Mouse (Mus musculus) right cerebral cortex, postnatal 10 days (tissue): ENCODE measurements around the gene Meioc.

Source experiments
- DNase-seq, 2 experiments: peaks; one replicate each; pipeline ENCODE4 v3.0.0; 2021; ENCODE audit warnings: low spot score in 2 of 2

The Meioc gene

DNA sequence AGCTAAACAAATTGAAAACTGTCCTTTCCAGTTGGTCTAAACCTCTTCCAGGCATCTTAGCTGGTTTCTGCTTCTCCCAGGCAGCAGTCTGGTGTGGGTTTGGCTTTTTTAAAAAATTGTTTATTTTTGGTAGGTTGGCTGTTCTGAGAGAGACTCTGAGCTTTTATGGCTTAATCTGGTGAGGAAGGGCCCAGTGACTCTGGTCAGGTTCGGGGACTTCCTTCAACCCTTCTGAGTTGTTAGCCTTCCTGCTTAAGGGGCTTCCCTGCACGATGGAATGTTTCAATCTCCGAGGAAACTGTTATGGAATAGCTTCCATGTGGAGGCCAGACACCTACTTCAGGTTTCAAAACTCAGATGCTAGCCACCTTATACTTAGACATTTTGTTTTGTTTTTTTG is at the start of gene Meioc:
Gene Meioc (plus strand): TSS at position 301 of the 400 bp plus-strand sequence.
- no peak for DNase-seq

DNA sequence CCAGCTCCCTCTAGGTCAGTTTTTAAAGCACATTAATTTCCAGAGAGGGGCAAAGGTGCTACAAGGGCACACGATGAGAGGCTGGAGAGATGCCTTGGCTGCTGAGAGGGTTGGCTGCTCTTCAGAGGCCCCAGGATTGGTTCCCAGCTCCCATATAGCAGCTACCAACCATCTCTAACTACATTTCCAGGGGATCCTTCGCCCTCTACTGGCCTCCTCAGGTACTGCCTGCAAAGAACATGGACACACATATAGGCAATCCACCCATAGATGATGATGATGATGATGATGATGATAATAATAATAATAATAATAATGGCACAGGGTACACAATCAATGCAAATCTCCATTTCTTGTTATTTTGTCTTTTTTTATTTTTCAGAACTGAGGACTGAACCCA is 44.1 kb upstream of the Meioc start:
- no peak for DNase-seq

DNA sequence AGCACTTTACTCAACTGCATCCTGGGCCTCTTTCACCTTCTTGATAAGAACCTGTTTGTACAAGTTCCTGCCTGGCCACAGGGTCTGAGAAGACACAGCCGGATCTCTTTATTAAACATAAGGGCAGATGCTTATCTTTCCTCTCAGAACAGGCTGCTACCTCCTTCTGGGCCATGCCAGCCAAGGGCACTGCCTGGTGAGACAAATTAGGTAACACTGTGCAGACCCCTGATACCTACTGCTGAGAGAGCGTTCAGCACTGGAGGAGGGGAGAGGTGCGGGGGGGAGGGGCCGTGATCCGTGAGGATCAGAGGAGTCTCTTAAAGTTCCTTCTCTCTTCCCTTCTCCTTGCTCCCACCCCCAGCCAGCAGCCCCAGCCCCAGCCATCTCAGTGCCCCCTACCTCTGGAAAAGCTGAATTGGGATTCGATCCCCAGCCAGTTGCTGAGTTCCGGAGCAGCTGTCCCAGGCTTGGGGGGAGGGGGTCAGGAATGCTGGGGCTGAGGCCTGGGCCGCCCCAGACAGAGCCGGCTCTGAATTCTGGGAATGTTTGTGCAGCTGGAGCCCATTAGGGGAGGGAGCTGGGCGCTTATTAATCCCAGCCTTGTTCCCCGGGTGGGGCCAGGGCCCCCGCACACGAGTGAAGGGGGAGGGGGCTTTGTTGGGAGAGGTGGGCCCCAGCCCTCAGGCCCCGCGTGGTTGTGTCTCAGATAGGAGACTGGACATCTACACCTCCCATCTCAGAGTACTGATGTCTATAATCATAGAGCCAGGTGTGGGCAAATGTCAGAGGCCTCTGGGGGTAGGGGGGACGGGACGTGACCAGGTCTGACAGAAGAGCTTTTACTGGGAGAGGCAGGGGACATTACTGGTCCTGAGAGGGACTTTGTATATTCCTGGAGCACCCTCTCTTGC is 39.4 kb upstream of the Meioc start:
- DNase-seq, result peak; percentile 39 to 40

DNA sequence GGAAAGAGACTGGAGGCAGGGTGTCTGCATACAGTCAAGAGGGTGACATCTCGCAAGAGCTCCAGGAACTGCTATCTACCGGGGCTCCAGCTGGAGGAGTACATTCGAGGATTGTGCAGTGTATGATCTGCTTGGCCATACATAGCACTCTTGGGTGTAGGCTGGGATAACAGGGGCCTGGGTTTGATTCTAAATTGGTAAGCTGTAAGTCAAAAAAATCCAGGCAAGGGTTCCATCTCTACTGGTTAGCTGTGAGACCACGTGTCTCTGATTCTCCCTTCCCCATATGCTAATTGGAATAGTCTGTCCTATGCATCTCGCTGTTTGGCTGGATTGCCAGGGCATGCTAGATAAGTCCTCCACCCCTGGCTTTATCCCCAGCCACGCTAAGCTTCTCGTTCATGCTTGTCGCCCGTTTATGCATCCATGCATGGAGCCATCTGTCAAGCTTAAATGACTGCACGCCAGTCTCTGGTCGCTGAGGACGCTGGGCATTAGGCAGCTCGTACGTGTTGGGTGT is 38.6 kb upstream of the Meioc start:
- peak in 1 of 2 experiments; percentile 50 for DNase-seq

DNA sequence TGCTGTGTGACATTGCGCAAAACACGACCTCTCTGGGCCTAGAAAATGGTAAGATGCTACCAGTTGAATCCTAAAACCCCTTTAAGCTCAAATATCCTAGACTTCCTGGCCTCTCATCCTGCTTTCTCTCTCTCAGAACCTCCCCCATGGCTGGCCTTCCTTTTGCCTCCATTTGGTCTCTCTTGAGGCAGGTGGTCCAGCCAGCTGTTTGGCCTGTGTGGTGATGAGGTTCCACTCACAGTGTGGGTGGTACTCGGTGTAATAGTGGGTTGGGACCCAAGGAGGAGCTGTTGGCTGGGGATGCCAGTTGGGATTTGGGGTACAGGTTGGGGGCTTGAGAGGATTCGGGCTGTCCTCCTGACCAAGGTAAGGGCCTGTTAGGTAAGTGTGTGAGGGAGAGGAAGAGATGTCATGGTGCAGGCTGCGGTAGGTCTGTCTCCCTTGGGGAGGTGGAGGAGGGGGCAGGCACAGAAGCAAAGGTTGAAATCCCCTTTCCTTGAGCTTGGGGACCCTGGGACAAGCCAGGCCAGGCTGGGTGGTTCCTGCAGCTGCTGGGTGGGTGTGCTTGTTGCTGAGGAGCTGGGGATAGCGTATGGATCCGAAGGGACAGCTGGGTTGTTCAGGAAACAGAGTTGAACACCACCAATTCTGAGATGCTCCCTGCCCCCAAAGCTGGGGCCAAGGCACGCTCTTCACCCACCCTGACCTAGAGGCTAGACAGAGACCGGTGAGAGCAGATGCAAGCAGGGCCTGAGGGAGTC is 36.2 kb upstream of the Meioc start:
- DNase-seq, result no peak

DNA sequence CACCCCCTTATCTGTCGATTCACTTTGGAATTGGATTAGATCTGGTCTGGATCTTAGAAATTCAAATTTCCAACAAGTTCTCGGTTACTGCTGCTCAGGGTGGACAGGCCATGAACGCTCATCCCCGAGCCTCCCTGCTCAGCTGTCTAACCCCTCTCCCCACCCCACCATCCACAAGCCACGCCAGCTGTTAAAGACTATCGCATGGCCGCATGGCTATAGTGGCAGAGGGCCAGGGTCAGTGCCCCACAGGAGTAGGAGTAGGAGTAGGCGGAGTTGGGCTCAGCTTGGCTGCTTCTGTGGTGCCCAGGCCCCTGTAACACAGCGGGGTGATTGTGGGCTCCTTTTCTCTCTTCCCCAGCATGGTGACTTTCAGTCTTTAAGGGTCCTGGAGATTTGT is 35.0 kb upstream of the Meioc start:
- DNase-seq, result no peak

DNA sequence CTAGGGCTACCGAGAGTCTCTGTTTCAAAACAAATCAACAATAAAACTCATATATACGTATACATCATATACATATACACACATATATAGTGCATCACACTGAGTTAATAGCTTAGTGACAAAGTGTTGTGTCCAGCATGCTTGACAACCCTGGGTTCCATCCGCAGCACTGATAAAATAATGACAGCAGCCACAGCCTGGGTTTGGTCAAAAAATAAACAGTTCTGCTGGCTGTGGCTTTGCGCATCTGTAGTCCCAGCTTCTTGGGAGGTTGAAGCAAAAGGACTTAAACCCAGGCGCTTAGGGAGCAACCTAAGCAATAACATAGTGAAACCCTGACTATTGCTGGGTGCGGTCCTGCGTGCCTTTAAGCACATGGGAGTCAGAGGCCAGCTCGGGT is 34.1 kb upstream of the Meioc start:
- DNase-seq, result no peak

DNA sequence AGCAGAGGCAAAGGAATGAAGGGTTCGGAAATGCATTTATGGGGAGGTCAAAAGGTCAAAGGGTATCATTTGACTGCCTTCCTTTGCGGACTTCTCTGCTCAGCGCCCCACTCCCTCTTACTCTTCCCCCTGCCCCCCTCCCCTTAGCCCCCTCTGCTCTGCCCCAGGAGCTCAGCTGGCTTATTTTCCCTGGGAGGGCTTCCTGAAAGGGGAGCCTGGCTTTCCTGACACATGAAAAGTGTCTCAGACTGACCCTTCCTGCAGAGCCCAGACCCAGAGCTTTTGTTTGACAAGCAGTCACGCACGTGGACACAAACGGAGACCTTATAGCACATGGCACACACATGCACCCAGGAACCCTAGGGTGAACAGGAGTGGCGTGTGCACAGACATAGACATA is 32.8 kb upstream of the Meioc start:
- no peak for DNase-seq

DNA sequence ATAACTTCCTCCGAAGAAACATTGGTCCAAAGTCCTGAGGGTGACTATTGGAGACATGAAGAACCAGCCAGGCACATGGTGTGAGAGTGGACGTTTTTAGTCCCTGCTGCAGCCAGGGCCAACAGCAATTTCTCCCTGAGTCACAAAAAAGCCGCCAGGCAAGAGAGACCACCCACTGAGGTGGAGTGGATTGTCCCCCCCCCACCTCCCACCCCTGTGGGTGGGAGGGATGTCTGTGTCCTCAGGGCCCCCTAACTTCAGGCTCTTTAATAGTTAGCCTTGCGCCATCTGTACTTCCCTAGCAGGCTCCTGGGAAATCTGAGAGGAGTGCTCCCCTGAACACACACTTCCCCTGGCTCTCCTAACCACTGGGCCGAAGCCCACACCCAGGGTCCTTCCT is 32.3 kb upstream of the Meioc start:
- no peak for DNase-seq

DNA sequence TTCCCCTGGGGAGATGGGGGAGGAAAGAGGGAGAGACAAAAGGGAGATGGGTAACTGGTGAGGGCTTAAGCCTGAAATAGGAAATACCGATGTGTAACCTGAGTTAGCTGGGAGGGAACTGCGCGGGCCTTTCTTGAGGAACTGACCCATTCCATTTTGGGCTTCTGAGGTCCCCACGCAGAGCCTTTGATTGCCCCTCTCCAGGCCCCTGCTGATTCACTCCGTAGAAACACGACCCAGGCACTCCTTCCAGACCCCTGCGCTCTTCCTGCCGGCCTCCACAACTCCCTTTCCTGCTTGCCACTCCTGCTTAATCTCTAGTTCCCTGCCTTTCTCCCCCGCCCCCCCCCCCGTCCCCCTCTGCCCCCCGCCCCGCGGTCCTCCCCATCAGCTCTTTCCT is 30.8 kb upstream of the Meioc start:
- DNase-seq, result no peak

DNA sequence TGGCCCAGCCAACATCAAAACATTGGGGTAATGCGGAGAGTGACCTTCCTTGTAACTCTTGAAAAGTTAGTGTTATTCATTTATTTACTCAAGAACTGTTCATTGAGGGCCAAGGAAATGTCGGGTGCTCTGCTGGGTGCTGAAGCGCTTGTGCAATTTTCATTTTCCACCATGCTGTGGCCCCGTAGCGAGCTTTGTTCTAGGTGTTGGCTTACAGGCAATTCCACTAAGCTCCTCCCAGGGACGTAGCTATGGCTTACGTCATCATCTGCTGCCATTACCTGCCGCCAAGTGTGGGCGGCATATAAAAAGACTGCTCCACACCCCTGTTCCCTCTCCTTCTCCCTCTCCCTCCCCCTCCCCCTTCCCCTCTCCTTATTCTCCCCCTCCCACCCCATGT is 30.1 kb upstream of the Meioc start:
- no peak for DNase-seq

DNA sequence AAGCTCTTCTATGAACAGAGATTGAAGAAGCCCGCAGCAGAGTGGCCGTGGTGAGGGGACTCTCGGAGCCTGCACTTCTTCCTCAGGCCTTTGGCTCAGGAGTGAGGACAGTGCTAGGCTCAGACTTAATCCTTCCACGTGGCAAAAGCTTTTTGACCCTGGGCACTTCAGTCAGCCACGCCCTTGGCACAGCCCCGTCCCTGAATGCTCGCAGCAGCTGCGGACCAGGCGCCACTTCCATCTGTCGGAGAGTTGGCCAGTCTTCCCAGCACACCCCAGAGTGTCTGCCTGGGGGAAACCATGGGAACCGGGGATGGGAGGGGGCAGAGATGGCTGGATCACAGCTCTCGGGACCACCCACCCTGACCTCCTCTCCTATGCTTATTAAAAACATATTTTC is 26.6 kb upstream of the Meioc start:
- DNase-seq, result peak; percentile 38 to 43

DNA sequence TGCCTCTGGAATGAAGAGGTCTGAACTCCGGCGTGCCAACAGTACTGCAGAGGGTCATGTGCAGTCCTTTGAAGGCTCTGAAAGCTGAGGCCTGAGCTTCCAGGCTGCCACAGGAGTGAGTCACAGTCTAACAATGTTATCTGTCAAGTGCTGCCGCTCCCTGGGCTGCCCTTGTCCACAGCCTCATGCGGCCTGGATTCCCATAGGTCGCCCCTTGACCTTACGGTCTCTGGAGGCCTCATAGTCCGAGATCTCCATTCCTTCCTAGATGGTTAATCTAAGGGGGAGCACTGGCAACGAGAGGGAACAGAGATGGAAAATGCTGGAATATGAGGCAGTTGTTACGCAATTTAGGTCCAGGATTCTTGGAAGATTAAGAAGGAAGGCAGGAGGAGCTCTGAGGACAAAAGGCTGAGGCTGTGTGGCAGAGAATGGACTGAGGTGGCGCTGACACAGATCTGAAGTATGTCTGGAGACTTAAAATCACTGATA is 19.6 kb upstream of the Meioc start:
- DNase-seq, result no peak

DNA sequence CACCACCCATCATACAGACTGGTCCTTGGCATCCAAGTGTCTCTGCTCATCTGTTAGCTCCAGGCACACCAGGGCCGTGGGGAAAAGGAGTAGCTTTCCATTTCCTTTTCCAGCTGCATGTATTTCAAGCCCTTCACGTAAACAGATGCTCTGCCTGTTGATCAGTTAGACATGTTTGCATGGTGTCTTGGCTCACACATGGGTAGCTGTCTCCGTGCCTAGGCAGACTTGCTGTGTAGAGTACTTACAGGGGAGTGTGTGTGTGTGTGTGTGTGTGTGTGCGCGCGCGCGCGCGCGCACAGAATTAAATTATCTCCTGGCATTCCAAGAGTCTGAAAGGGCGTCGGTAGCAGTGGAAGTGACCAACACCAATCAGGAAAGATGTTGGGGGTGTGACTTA is 17.3 kb upstream of the Meioc start:
- DNase-seq, result no peak

DNA sequence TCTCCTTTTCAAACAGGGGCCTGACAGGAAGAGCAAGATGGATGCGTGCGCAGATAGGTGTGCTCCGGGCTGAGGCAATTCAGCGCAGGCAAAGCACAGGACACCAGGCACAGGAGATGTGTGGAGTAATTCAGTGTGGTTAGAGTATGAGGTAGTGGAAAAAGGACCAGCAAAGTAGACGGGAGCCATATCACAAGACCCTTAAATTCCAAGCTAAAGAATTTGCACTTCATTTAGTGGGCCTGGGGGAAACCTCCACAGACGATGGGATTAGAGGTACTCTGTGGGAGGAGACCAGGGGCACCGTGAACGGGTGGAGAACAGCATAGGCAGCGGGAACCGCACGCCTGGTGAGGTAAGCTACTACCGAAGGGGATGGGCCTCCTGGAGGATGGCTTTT is 15.6 kb upstream of the Meioc start:
- DNase-seq, result no peak

DNA sequence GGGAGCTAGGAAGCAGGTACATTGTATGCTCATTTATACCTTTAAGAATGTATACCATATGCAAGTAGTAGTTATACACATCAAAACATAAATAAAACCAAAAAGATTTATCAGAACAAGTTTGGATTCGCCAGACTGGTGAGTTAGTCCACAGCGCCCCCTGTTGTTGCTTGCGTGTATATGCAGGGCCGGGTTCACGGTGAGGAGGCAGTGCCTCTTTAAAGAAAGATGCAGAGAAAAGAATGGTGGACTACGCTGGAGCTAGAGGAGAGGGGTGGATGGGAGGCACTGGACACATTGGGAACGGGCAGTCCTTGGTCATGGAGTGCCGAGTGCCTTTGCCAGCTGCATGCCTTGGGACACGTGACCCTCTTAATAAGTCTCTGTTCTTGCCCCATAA is 12.1 kb upstream of the Meioc start:
- peak; percentile 65 to 80 for DNase-seq

DNA sequence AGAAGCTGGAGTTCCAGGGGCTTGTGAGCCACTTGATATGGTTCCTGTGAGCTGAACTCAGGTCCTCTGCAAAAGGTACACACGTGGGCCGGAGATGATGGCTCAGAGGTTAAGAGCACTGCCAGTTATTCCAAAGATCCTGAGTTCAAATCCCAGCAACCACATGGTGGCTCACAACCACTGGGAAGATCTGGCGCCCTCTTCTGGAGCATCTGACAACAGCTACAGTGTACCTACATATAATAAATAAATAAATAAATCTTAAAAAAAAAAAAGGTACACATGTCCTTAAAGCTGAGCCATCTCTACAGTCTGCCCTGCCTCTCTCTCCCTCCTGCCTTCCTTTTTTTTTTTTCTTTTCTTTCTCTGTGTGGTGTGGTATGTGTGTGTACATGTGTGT is 10.7 kb upstream of the Meioc start:
- no peak for DNase-seq

DNA sequence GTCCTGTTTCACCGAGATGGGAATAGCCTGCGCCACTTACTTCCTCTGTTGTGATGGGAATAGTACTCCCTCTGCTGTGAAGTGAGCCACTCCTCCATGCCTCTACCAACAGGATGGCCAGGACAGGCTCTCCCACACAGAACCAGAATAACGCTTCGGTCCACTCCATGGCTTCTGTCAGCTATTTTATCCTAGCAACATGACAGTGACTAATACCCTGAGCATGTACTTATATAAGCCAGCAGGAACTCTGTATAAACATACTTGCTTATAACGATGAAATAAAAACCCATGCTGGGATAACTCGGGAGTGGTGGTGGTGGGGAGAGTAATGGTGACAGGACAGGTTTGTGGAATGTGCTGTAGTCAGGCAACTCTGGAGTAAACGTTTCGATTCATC is 7.6 kb upstream of the Meioc start:
- DNase-seq, result no peak

DNA sequence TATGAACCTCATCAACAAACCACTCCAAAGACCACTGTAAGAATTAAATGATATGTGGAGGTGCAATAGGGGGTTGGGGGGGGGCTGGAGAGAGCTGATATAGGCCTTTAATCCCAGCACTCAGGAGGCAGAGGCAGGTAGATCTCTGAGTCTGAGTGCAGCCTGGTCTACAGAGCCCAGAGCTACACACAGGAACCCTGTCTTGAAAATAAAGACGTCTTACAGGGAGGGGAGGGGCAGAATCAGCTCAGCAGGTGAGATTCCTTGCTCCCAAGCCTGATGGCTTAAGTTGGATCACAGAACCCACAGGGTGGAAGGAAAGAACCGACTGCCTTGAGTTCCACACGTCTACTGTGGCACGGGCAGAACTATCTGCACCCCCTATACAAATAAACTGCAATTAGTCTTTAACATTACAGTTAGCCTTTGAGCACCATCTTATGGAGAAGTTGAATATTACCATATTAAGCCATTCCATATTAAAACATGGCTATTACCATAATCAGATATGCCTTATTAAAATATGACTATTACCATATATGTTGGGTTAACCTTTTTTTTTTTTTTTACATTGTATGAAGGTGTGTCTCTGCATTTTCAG is 7.1 kb upstream of the Meioc start:
- DNase-seq, result no peak

DNA sequence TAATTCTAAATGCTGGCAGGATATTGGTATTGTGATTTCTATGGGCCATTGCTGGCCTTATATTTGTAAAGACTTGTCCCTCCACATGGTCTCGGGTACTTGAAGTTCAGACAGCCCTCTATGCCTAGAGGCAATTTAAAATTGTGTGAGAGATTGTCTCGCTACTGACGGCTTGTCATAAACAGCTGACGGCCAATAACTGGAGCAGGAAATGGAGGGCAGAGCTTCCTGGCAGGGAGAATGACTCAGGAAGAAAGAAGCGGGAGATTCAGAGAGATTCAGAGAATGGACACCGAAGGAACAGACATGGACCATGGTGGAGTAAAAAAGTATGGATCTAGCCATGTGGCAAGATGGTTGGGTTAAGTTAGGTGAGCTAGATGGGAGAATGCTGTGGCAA is 6.6 kb upstream of the Meioc start:
- DNase-seq, result no peak

DNA sequence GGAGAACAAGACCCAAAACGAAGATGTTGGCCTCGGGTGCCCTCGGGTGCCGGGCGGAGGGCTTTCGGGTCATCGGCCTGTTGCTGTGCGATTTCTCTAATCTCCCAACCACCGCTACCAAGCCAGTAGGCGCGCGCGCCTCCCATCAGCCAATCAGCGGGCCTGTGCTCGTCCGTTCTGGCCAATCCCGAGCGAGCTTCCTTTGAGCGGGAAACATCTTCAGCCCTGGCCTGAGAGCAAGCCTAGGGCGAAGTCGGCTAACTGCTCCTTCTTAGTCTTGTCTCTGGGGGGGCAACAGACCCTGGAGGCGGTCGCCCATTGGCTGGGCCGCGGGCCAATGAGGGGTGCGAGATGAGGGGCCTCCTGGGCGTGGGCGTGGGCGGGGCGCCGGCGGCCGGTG is 1.6 kb downstream of the Meioc start:
- no peak for DNase-seq
